Mouse (Mus musculus) right cerebral cortex, postnatal 36 days (tissue): ENCODE results near the gene Grb10.

Source experiments
- DNase-seq, 2 experiments: peaks; one replicate each; pipeline ENCODE4 v3.0.0; 2022; ENCODE audit warnings: low spot score in 2 of 2, mixed read lengths in 1 of 2

Grb10 gene

GRCm38 (mm10) chr11:11945766-11946165 lies 92.7 kb downstream of the Grb10 start:
- no peak for DNase-seq

DNA sequence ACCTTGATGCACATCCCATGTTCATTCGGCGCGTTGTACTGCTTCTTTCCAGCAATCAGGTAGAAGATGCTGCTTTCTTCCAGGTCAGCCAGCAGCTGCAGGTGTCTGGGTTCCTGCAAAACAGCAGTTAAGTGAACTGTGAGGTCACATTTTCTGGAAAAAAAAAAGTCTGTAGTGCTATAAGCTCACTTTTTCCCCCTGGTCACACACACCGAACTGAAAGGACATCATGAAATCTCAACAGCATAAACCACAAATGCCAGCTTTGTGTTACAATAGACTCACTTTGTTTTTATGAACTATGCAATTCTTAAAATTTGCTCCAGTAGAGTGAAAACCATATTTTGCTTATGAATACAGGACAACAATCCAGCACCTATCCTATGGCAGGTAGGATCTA lies 93.7 kb downstream of the Grb10 start:
- no peak for DNase-seq

- no peak for DNase-seq
Observed at GRCm38 (mm10) chr11:11944082-11944349, 94.5 kb downstream of the Grb10 start.

DNA sequence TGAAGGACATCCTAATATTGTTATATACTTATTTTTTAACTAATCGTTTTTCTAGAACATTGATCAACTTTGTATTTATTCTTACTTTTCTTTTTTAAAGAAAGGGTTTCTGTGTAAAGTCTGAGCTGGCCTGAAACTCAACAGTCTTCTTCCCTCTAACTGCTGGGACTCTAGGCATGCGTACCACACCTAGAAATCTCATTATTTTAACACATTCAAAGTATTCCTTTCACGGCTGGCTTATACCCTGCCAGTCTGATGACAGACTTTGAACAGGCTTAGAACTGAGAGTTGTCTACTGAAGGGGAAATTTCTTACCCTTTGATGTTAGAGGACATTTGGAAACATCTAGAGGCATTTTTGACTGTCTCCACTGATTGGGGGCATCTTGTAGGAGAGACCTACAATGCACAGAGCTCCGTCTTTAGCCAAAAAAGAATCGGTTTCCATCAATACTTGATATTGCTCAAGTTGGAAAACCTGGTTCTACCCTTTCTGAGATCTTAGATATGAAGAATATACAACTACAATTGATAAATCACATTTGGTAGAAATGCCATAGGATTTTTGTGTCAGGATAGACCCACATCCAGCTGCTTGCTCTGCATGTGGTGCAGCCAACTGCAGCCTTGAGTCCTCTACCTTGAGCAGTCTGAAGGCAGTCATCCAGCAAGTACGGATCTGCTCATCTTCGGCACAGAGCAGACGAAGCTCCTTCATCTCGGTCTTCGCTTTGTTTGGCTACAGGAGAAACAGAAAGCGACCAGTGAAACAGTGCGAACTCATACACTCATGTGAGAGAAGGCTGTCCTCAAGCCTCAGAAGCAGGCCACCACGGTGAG lies 95.0 kb downstream of the Grb10 start:
- no peak for DNase-seq

GRCm38 (mm10) chr11:11942320-11943217 lies 95.9 kb downstream of the Grb10 start:
- no peak for DNase-seq

DNA sequence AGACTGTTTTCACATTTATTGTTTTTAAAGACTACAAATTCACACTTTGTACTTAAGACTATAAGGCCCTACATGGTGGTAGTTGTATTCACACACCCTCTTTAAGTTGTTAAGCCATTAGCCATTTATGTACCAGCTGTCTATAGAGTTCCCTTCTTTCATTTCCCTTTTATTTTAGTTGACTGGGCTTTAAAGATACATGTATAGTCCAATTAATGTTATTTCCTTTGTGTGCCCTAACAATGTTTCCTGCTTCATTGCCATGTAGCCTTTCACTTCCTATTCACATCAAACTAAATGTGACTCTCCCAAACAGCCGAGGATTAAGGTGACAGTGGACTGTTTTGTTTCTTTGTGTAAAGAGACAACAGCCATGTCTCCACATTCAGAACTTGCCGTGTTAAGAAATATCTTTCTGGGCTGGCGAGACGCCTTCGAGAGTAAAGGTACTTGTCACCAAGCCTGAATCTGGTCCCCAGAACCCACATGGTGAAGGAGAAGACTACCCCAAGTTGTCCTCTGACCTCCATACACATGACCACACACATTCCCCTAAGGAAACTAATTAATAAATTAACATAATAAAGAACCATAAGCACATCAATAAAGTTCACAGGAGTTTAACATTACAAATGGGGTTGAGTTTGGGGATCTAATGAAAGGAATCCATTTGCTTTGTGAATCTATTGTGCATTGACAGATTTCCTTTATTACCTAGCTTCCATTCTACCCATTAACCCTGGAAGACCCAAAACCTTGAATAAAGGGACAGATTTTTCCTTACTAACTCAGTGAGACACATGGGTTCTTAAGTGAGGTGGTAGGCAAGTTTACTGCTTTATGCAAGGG lies 97.4 kb downstream of the Grb10 start:
- DNase-seq, result no peak

GRCm38 (mm10) chr11:11939611-11940010 lies 98.9 kb downstream of the Grb10 start:
- no peak for DNase-seq

DNA sequence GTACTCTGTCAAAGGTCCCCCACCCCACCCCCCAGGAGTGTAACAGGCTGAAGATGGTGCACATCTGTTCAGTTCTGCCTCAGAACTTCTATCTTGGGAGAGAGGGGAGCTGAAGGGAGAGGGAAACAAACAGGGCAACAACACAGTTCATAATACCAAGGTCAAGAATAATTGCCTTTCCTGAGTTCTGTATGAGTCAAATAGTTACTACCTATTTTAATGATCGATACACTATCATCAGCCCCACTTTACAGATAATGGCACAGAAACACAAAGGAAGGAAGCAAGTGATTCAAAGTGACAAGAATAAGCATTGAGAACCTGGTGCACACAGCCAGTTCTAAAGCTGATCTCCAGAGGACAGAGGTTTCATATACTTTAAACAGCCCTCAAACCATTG lies 99.9 kb downstream of the Grb10 start:
- no peak for DNase-seq

DNA sequence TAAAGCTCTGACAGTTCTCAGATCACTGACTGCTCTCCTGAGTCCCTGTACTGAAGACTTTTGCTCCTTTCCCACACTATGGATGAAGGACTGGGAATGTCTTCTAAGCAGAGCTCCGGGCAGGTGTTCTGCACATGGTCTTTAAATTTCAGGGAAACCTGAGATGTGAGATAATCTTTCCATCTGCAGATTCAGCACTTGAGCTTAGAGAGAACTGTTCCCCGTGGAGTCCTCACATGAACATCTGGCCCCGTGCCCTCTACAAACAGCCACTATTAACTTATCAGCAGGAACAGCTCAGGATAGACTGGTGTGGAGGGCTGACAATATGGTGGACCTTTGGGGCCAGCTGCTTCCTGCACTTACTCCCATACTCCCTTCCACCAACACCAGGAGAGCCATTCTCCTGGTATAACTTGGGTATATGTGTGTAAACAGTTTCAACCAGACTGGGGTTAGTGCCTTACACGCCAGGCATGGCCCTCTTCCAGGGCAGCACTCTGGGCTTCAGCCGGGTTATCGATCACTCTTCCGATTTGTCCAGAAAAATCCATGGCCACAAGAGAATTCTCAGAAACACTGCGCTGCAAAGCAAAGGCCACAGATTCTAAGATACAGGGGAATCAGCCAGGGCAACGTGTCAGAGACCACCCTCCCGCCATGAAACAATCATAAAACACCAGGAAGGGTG lies 101.0 kb downstream of the Grb10 start:
- DNase-seq, result no peak

- DNase-seq, result no peak
Observed at GRCm38 (mm10) chr11:11934808-11935207, 103.7 kb downstream of the Grb10 start.

- DNase-seq, result no peak
Observed at GRCm38 (mm10) chr11:11932102-11932789, 106.2 kb downstream of the Grb10 start.

- DNase-seq, result no peak
Observed at GRCm38 (mm10) chr11:11931688-11932087, 106.8 kb downstream of the Grb10 start.

GRCm38 (mm10) chr11:11930527-11930926 lies 108.0 kb downstream of the Grb10 start:
- DNase-seq, result no peak

GRCm38 (mm10) chr11:11929059-11929458 lies 109.4 kb downstream of the Grb10 start:
- DNase-seq, result no peak

GRCm38 (mm10) chr11:11928586-11928985 lies 109.9 kb downstream of the Grb10 start:
- DNase-seq, result no peak

GRCm38 (mm10) chr11:11923900-11924299 lies 114.6 kb downstream of the Grb10 start:
- DNase-seq, result no peak

- no peak for DNase-seq
Observed at GRCm38 (mm10) chr11:11923345-11923744, 115.1 kb downstream of the Grb10 start.

GRCm38 (mm10) chr11:11922106-11922505 lies 116.4 kb downstream of the Grb10 start:
- no peak for DNase-seq

GRCm38 (mm10) chr11:11907703-11908413 lies 130.6 kb downstream of the Grb10 start:
- peak in 1 of 2 experiments; percentile 10 for DNase-seq

GRCm38 (mm10) chr11:11905518-11905917 lies 133.0 kb downstream of the Grb10 start:
- no peak for DNase-seq
